Mouse (Mus musculus): ENCODE results near the gene Ccdc28b.

- no peak for TF ChIP-seq POLR2A (IDR thresholded peaks at IDR 0.05; ENCODE audit: insufficient read depth, low read depth, low read length)
- TF ChIP-seq CTCF (IDR thresholded peaks at IDR 0.05; ENCODE audit: insufficient read depth, low read depth, low read length): no peak
Observed at GRCm38 (mm10) chr4:129621283-129621841, 2.4 kb downstream of the Ccdc28b start.

All from olfactory bulb, adult 2 months (tissue).